Comparison of ENCODE assay signal across 9 mouse cellular contexts in genomic region chr2:167933397-167933796, GRCm38 (mm10). TPM values are rescaled to one million over a fixed set of nuclear protein-coding genes. Genes with fewer than 3 reads are reported as not detected.
DNase-seq lines count a peak whose midpoint lies in the region; ATAC-seq and TF ChIP-seq lines count a peak whose summit lies in the region.
"Had no signal": no experiment of that assay in that cellular context is flagged by ENCODE, and none has a peak within 500 bp of the region (broad histone marks: within the 10 kb centered on the region; RNA-seq: fewer than 3 reads in every experiment).

No protein-coding gene starts in this region.

- WGBS in forebrain, embryonic 13.5 days = 14% methylated on average over 7 of the region's 7 CpGs
- WGBS in liver, embryonic 14.5 days (ENCODE audit: insufficient replicate concordance) = 55% methylated on average over 7 of the region's 7 CpGs

- intact Hi-C loops in gastrocnemius, adult 2 months (cut with DNase I) = no loop called here

- no peaks in the 10 kb centered on the region for H3K9me3 ChIP-seq in forebrain, embryonic 13.5 days (replicated peaks)
- H3K9me3 ChIP-seq in liver, embryonic 14.5 days (ENCODE audit: control insufficient read depth, low read length) = no peaks in the 10 kb centered on the region

- TF ChIP-seq EP300 in liver, embryonic 14.5 days (IDR thresholded peaks at IDR 0.05; ENCODE audit: low read depth) = no peak

- no peaks in the 10 kb centered on the region for H3K36me3 ChIP-seq in forebrain, embryonic 13.5 days (ENCODE audit: poor library complexity, severe bottlenecking)
- no peaks in the 10 kb centered on the region for H3K36me3 ChIP-seq in liver, embryonic 14.5 days (replicated peaks; ENCODE audit: control insufficient read depth, insufficient read depth, low read depth)

- peak overlapping the region; percentile 86 for H3K4me2 ChIP-seq in forebrain, embryonic 13.5 days
- peak overlapping the region; percentile 94 for H3K4me2 ChIP-seq in liver, embryonic 14.5 days (ENCODE audit: low read depth)

- H3K27ac ChIP-seq in gastrocnemius, adult 2 months = peak overlapping the region; percentile 97
- H3K27ac ChIP-seq in forebrain, embryonic 13.5 days = no peak overlapping the region
- H3K27ac ChIP-seq in liver, embryonic 14.5 days = no peak overlapping the region

- TF ChIP-seq CTCF in gastrocnemius, adult 2 months (IDR thresholded peaks at IDR 0.05) = no peak
- TF ChIP-seq CTCF in liver, embryonic 14.5 days (IDR thresholded peaks at IDR 0.05; ENCODE audit: low read depth) = no peak

- peaks cover 47% of the 10 kb centered on the region for H3K4me1 ChIP-seq in forebrain, embryonic 13.5 days
- peaks cover 8 to 16% of the 10 kb centered on the region in 2 experiments for H3K4me1 ChIP-seq in liver, embryonic 14.5 days (replicated peaks; ENCODE audit: control insufficient read depth in 2 of 2, insufficient read depth in 2 of 2, low read length in 1 of 2)

- H3K27me3 ChIP-seq in forebrain, embryonic 13.5 days = no peaks in the 10 kb centered on the region
- H3K27me3 ChIP-seq in liver, embryonic 14.5 days (ENCODE audit: control insufficient read depth, insufficient read depth, low read length) = no peaks in the 10 kb centered on the region

- no peak for DNase-seq in gastrocnemius, adult 2 months
- DNase-seq in gastrocnemius, postnatal 4 days (ENCODE audit: low spot score in 2 of 2) = no peak
- DNase-seq in A20 (ENCODE audit: low read depth, low spot score) = peak; percentile 44
- DNase-seq in liver, embryonic 14.5 days (ENCODE audit: low read depth in 3 of 3, low spot score in 3 of 3) = no peak
- DNase-seq in adrenal gland, postnatal 14 days = no peak
- no peak for DNase-seq in cerebellum, adult 9-10 months
- no peak for DNase-seq in gastrocnemius, postnatal 25 days
- DNase-seq: cerebellum, postnatal 25 days had no signal

- ATAC-seq in forebrain, embryonic 13.5 days = no peak
- ATAC-seq in liver, embryonic 14.5 days (ENCODE audit: insufficient read depth) = no peak

- H3K4me3 ChIP-seq in gastrocnemius, adult 2 months = peak overlapping the region; percentile 93
- H3K4me3 ChIP-seq in forebrain, embryonic 13.5 days = peak overlapping the region; percentile 98
- H3K4me3 ChIP-seq in liver, embryonic 14.5 days (ENCODE audit: insufficient read depth in 1 of 2, low read depth in 2 of 2, low read length in 2 of 2) = peak overlapping the region; percentile 76 to 94; a peak in 3 of 4 replicates

- H3K9ac ChIP-seq in forebrain, embryonic 13.5 days = peak overlapping the region; percentile 96
- H3K9ac ChIP-seq in liver, embryonic 14.5 days (replicated peaks) = peak overlapping the region; percentile 93

RNA-seq across cellular contexts. Expression of gene Ptpn1, which starts 1.5 kb away (rescaled TPM):
- total RNA-seq in gastrocnemius, adult 2 months (2021) = 10 to 100 TPM; 15.4 to 19.6 TPM
- total RNA-seq in gastrocnemius, postnatal 4 days (2021) = 10 to 100 TPM; 28.5 to 31.3 TPM
- 94.4 and 104 TPM in 2 replicates for polyA plus RNA-seq in forebrain, embryonic 13.5 days (2015; fragmentation: Nextera tagmentation; extraction: Ambion mirVana)
- 8.6 and 10.0 TPM in 2 replicates for polyA plus RNA-seq in liver, embryonic 14.5 days (2012; rRNA removed)
- polyA plus RNA-seq in liver, embryonic 14.5 days (2014; fragmentation: Nextera tagmentation; extraction: Ambion mirVana) = 24.3 and 26.3 TPM in 2 replicates
- total RNA-seq in adrenal gland, postnatal 14 days (2021) = 48.2 and 54.3 TPM in 2 replicates
- 10 to 100 TPM; 13.5 to 14.3 TPM for total RNA-seq in gastrocnemius, postnatal 25 days (2021)
